In genomic region chr7:141578511-141578910, GRCm38 (mm10) we compare ENCODE assay signal across 25 mouse cellular contexts. TPM values are rescaled to one million over a fixed set of nuclear protein-coding genes. Genes with fewer than 3 reads are reported as not detected.
A peak's percentile ranks its signal among the peaks of the same experiment; 100 is the strongest.
DNase-seq lines count a peak whose midpoint lies in the region; ATAC-seq and TF ChIP-seq lines count a peak whose summit lies in the region.
"Had no signal": no experiment of that assay in that cellular context is flagged by ENCODE, and none has a peak within 500 bp of the region (broad histone marks: within the 10 kb centered on the region; RNA-seq: fewer than 3 reads in every experiment).

No protein-coding gene starts in this region.

- peak; percentile 18 for DNase-seq in CD4-positive, CD25-positive, alpha-beta regulatory T cell, adult 2 months (ENCODE audit: low read depth, low spot score)
- DNase-seq in liver, postnatal 0 days: no peak
- DNase-seq in urinary bladder, postnatal 4 days (ENCODE audit: low spot score in 2 of 2): no peak
- no peak for DNase-seq in layer of hippocampus, adult 8-10 months (ENCODE audit: low spot score in 2 of 2)
- no peak for DNase-seq in layer of hippocampus, adult 9-11 months
- DNase-seq: adrenal gland, postnatal 14 days; cerebellum, adult 11 months; cerebellum, postnatal 10 days; gastrocnemius, postnatal 25 days; kidney, adult 8-10 months; kidney, postnatal 4 days; lung, postnatal 4 days; right cerebral cortex, postnatal 14 days had no signal

- peak overlapping the region; percentile 41; the same call in 1 of the 2 replicates for H3K27ac ChIP-seq in intestine, postnatal 0 days (ENCODE audit: low read depth, low read length)
- no peak overlapping the region for H3K27ac ChIP-seq in intestine, embryonic 15.5 days
- H3K27ac ChIP-seq in liver, postnatal 0 days (ENCODE audit: low read depth): peak overlapping the region; percentile 45
- H3K27ac ChIP-seq: embryonic facial prominence, embryonic 13.5 days; forebrain, embryonic 15.5 days; heart, embryonic 15.5 days; hindbrain, embryonic 12.5 days; limb, embryonic 13.5 days; lung, embryonic 15.5 days; midbrain, embryonic 10.5 days; neural tube, embryonic 12.5 days; stomach, postnatal 0 days had no signal

- no peaks in the 10 kb centered on the region for H3K27me3 ChIP-seq in intestine, postnatal 0 days (replicated peaks; ENCODE audit: control insufficient read depth, insufficient read depth, low read length)
- H3K27me3 ChIP-seq in intestine, embryonic 15.5 days (replicated peaks): no peaks in the 10 kb centered on the region
- H3K27me3 ChIP-seq in liver, postnatal 0 days (ENCODE audit: insufficient read depth, low read length): no peaks in the 10 kb centered on the region
- H3K27me3 ChIP-seq: embryonic facial prominence, embryonic 13.5 days; forebrain, embryonic 15.5 days; heart, embryonic 15.5 days; hindbrain, embryonic 12.5 days; limb, embryonic 13.5 days; lung, embryonic 15.5 days; neural tube, embryonic 12.5 days had no signal

- no peak overlapping the region for H3K4me2 ChIP-seq in intestine, postnatal 0 days (replicated peaks; ENCODE audit: low read depth)
- H3K4me2 ChIP-seq in intestine, embryonic 15.5 days (replicated peaks): no peak overlapping the region
- H3K4me2 ChIP-seq in liver, postnatal 0 days (ENCODE audit: low read depth, low read length): no peak overlapping the region
- H3K4me2 ChIP-seq: embryonic facial prominence, embryonic 13.5 days; forebrain, embryonic 15.5 days; heart, embryonic 15.5 days; hindbrain, embryonic 12.5 days; limb, embryonic 13.5 days; lung, embryonic 15.5 days; neural tube, embryonic 12.5 days had no signal

- no peak for ATAC-seq in intestine, postnatal 0 days
- no peak for ATAC-seq in intestine, embryonic 15.5 days
- peak; percentile 6 for ATAC-seq in granulocyte monocyte progenitor cell, adult 5-6 weeks (replicated peaks; ENCODE audit: poor library complexity, severe bottlenecking)
- no peak for ATAC-seq in liver, postnatal 0 days
- ATAC-seq: forebrain, embryonic 15.5 days had no signal

- no peak overlapping the region for H3K9ac ChIP-seq in intestine, postnatal 0 days (ENCODE audit: low read depth, low read length)
- no peak overlapping the region for H3K9ac ChIP-seq in intestine, embryonic 15.5 days
- no peak overlapping the region for H3K9ac ChIP-seq in liver, postnatal 0 days (replicated peaks)
- H3K9ac ChIP-seq: embryonic facial prominence, embryonic 13.5 days; forebrain, embryonic 15.5 days; heart, embryonic 15.5 days; hindbrain, embryonic 12.5 days; limb, embryonic 13.5 days; lung, embryonic 15.5 days; neural tube, embryonic 12.5 days had no signal

- no peaks in the 10 kb centered on the region for H3K36me3 ChIP-seq in intestine, postnatal 0 days (ENCODE audit: control insufficient read depth, insufficient read depth)
- H3K36me3 ChIP-seq in intestine, embryonic 15.5 days: no peaks in the 10 kb centered on the region
- H3K36me3 ChIP-seq in liver, postnatal 0 days (replicated peaks; ENCODE audit: insufficient read depth, low read length): no peaks in the 10 kb centered on the region; the same call in none of the 2 replicates
- H3K36me3 ChIP-seq: forebrain, embryonic 15.5 days; heart, embryonic 15.5 days; limb, embryonic 13.5 days; lung, embryonic 15.5 days; neural tube, embryonic 12.5 days had no signal

- no peaks in the 10 kb centered on the region for H3K9me3 ChIP-seq in intestine, postnatal 0 days (ENCODE audit: control insufficient read depth)
- no peaks in the 10 kb centered on the region for H3K9me3 ChIP-seq in intestine, embryonic 15.5 days
- H3K9me3 ChIP-seq in liver, postnatal 0 days (ENCODE audit: low read length): no peaks in the 10 kb centered on the region
- H3K9me3 ChIP-seq: embryonic facial prominence, embryonic 13.5 days; forebrain, embryonic 15.5 days; heart, embryonic 15.5 days; hindbrain, embryonic 12.5 days; limb, embryonic 13.5 days; lung, embryonic 15.5 days; midbrain, embryonic 10.5 days; neural tube, embryonic 12.5 days had no signal

- TF ChIP-seq EP300 in liver, postnatal 0 days (IDR thresholded peaks at IDR 0.05; ENCODE audit: low read depth): no peak

- no peak for TF ChIP-seq CTCF in intestine, postnatal 0 days (IDR thresholded peaks at IDR 0.05; ENCODE audit: low read depth)
- TF ChIP-seq CTCF in liver, postnatal 0 days (IDR thresholded peaks at IDR 0.05; ENCODE audit: low read depth): no peak

- no peak overlapping the region for H3K4me3 ChIP-seq in intestine, postnatal 0 days (ENCODE audit: low read depth, low read length)
- H3K4me3 ChIP-seq in intestine, embryonic 15.5 days (replicated peaks): no peak overlapping the region
- H3K4me3 ChIP-seq in liver, postnatal 0 days (ENCODE audit: low read depth, low read length): no peak overlapping the region
- H3K4me3 ChIP-seq: embryonic facial prominence, embryonic 13.5 days; forebrain, embryonic 15.5 days; heart, embryonic 15.5 days; hindbrain, embryonic 12.5 days; limb, embryonic 13.5 days; lung, embryonic 15.5 days; midbrain, embryonic 10.5 days; neural tube, embryonic 12.5 days had no signal

- 95% methylated on average over 1 of the region's 1 CpGs for WGBS in intestine, postnatal 0 days
- 100% methylated on average over 1 of the region's 1 CpGs for WGBS in intestine, embryonic 15.5 days
- 83% methylated on average over 1 of the region's 1 CpGs for WGBS in liver, postnatal 0 days (ENCODE audit: insufficient replicate concordance)

- peaks cover 9% of the 10 kb centered on the region; the same call in 1 of the 2 replicates for H3K4me1 ChIP-seq in intestine, postnatal 0 days (replicated peaks; ENCODE audit: control insufficient read depth, insufficient read depth, low read length)
- H3K4me1 ChIP-seq in intestine, embryonic 15.5 days (replicated peaks): peaks cover 2% of the 10 kb centered on the region; the same call in 1 of the 2 replicates
- peaks cover 51% of the 10 kb centered on the region for H3K4me1 ChIP-seq in liver, postnatal 0 days (ENCODE audit: insufficient read depth)
- H3K4me1 ChIP-seq: embryonic facial prominence, embryonic 13.5 days; forebrain, embryonic 15.5 days; hindbrain, embryonic 12.5 days; lung, embryonic 15.5 days; midbrain, embryonic 10.5 days; neural tube, embryonic 12.5 days had no signal

RNA-seq across cellular contexts. Expression of gene Ap2a2, which starts 16.5 kb away (rescaled TPM):
- polyA plus RNA-seq in intestine, postnatal 0 days (2015; fragmentation: Nextera tagmentation; extraction: Ambion mirVana): 69.7 and 76.6 TPM in 2 replicates
- polyA plus RNA-seq in intestine, embryonic 15.5 days (2015; fragmentation: Nextera tagmentation; extraction: Ambion mirVana): 79.1 and 84.1 TPM in 2 replicates
- total RNA-seq in granulocyte monocyte progenitor cell, adult 5-6 weeks (2014; fragmentation: Nextera tagmentation): 18.9 and 21.0 TPM in 2 replicates
- 20.2 and 28.4 TPM in 2 replicates for total RNA-seq in granulocyte monocyte progenitor cell, adult 5-6 weeks (2017)
- polyA plus RNA-seq in liver, postnatal 0 days (2015; fragmentation: Nextera tagmentation; extraction: Ambion mirVana): 27.8 and 33.8 TPM in 2 replicates
- 100 to 1,000 TPM; 217 to 253 (median 230) TPM for total RNA-seq in layer of hippocampus, adult 8-10 months (2022)

RNA-seq across cellular contexts. Expression of gene Chid1, which starts 38.9 kb away (rescaled TPM):
- 20.5 and 23.8 TPM in 2 replicates for polyA plus RNA-seq in intestine, postnatal 0 days (2015; fragmentation: Nextera tagmentation; extraction: Ambion mirVana)
- 52.6 and 62.3 TPM in 2 replicates for polyA plus RNA-seq in intestine, embryonic 15.5 days (2015; fragmentation: Nextera tagmentation; extraction: Ambion mirVana)
- 12.2 and 26.1 TPM in 2 replicates for total RNA-seq in granulocyte monocyte progenitor cell, adult 5-6 weeks (2014; fragmentation: Nextera tagmentation)
- total RNA-seq in granulocyte monocyte progenitor cell, adult 5-6 weeks (2017): 40.2 and 40.9 TPM in 2 replicates
- 12.6 and 14.7 TPM in 2 replicates for polyA plus RNA-seq in liver, postnatal 0 days (2015; fragmentation: Nextera tagmentation; extraction: Ambion mirVana)
- total RNA-seq in layer of hippocampus, adult 8-10 months (2022): 10 to 100 TPM; 74.8 to 80.6 (median 76.0) TPM
